Mouse (Mus musculus) heart, embryonic 12.5 days (tissue): Measurements from ENCODE around the gene Msh6. TPM values are rescaled to one million over a fixed set of nuclear protein-coding genes. Genes with fewer than 3 reads are reported as not detected.
"Not testable (repeated sequence)": the region's sequence is repeated elsewhere in the genome, so short reads cannot be mapped to it uniquely, and the experiment has no call there.

Experiments
- ATAC-seq: fragments of 200-750 bp; cut with Nextera tagmentation; 2 replicates; pipeline ENCODE4 v1.8.0; 2017; ENCODE audit warnings: moderate TSS enrichment, moderate library complexity; ENCODE audit not compliant: insufficient number of reproducible peaks, low FRiP score
- H3K27ac ChIP-seq: fragments of 300-500 bp; sonication (generic); 2 replicates; pipeline ENCODE4 v1.5.1; 2016; ENCODE audit warnings: mild to moderate bottlenecking, moderate library complexity; ENCODE audit not compliant: poor library complexity, severe bottlenecking
- H3K27me3 ChIP-seq: fragments of 300-500 bp; sonication (generic); replicated peaks from 2 replicates; pipeline ENCODE4 v1.6.1; 2016; ENCODE audit warnings: mild to moderate bottlenecking, moderate library complexity
- H3K36me3 ChIP-seq: fragments of 300-500 bp; sonication (generic); 2 replicates; pipeline ENCODE4 v1.6.1; 2016; ENCODE audit warnings: mild to moderate bottlenecking, moderate library complexity
- H3K4me1 ChIP-seq: fragments of 300-500 bp; sonication (generic); replicated peaks from 2 replicates; pipeline ENCODE4 v1.6.1; 2016; ENCODE audit warnings: mild to moderate bottlenecking
- H3K4me2 ChIP-seq: fragments of 300-500 bp; sonication (generic); 2 replicates; pipeline ENCODE4 v1.6.1; 2016; ENCODE audit warnings: mild to moderate bottlenecking, moderate library complexity
- H3K4me3 ChIP-seq: fragments of 300-500 bp; sonication (generic); 2 replicates; pipeline ENCODE4 v1.5.1; 2016; ENCODE audit warnings: mild to moderate bottlenecking
- H3K9ac ChIP-seq: fragments of 300-500 bp; sonication (generic); 2 replicates; pipeline ENCODE4 v1.6.1; 2016; ENCODE audit warnings: mild to moderate bottlenecking, moderate library complexity
- H3K9me3 ChIP-seq: fragments of 300-500 bp; sonication (generic); replicated peaks from 2 replicates; pipeline ENCODE4 v1.6.1; 2016; ENCODE audit warnings: mild to moderate bottlenecking, moderate library complexity
- WGBS: fragments of 180-500 bp; shearing (Covaris S2); methylation state at CpG from one replicate; pipeline ENCODE4 v1.1.7; 2016; 5-methylcytosine and 5-hydroxymethylcytosine counted together
- polyA plus RNA-seq: library from polyadenylated mRNA; unstranded; fragments of >200 nt; fragmentation: Nextera tagmentation; extraction: Ambion mirVana; gene quantifications from 2 replicates; pipeline ENCODE4 v1.2.1, GENCODE M21; 2016

Gene Msh6
- polyA plus RNA-seq, 1 experiment from 2014 or later, result 43.3 TPM

- H3K27me3 ChIP-seq, result no peaks in the 10 kb centered on the region
- H3K27ac ChIP-seq, result no peak overlapping the region
- 0 out of 2 replicates have a peak, but pooled peaks cover 11% of the 10 kb centered on the region for H3K9me3 ChIP-seq
- no peak overlapping the region for H3K4me3 ChIP-seq
- ATAC-seq, result no peak
- no peaks in the 10 kb centered on the region for H3K36me3 ChIP-seq
- H3K9ac ChIP-seq, result no peak overlapping the region
- WGBS, result 84% methylated on average over 14 of the region's 14 CpGs
- no peak overlapping the region for H3K4me2 ChIP-seq
- no peaks in the 10 kb centered on the region for H3K4me1 ChIP-seq
These were observed 11.5 kb upstream of the Msh6 start for GRCm38 (mm10) chr17:87963081-87964075.

DNA sequence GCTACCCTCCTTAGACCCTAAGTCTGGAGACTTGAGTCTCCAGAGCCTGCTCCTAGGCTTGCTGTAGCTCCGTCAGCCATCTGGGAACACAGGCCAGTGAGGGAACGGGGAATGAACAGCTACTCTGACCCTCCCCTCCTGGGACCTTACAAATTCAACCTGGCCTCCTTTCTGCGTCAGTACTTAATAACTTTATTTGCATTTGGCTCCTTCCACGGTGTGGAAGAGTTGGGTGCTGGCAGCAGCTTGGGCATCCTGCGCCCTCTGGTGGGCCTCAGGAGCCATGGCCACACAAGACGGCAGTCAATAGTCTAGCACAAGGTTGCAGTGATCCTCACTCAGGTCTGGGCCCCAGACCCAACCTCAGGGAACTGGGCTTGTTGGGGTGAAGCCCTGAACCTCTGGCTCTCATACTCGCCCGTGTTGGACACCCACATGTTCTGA is 6.4 kb upstream of the Msh6 start:
- WGBS, result 36% methylated on average over 7 of the region's 8 CpGs
- not testable (repeated sequence) for H3K9me3 ChIP-seq, H3K9ac ChIP-seq, H3K27me3 ChIP-seq, H3K4me1 ChIP-seq, H3K4me2 ChIP-seq, H3K36me3 ChIP-seq, H3K27ac ChIP-seq, H3K4me3 ChIP-seq
- 0 out of 2 replicates have a peak, but pooled peaks have one; percentile 67 for ATAC-seq

- H3K36me3 ChIP-seq, H3K9me3 ChIP-seq, ATAC-seq, H3K27ac ChIP-seq, H3K4me3 ChIP-seq, H3K9ac ChIP-seq, H3K4me2 ChIP-seq, H3K27me3 ChIP-seq: not testable (repeated sequence)
- peaks cover 15% of the 10 kb centered on the region for H3K4me1 ChIP-seq
- WGBS, result 71% methylated on average over 15 of the region's 15 CpGs
These were observed 2.9 kb upstream of the Msh6 start for GRCm38 (mm10) chr17:87971696-87972591.

GRCm38 (mm10) chr17:87972856-87973255 is 2.0 kb upstream of the Msh6 start:
- H3K36me3 ChIP-seq, result peaks cover 6% of the 10 kb centered on the region; the same call in 1 of the 2 replicates
- peaks cover 15% of the 10 kb centered on the region for H3K4me1 ChIP-seq
- H3K4me2 ChIP-seq, result no peak overlapping the region
- H3K4me3 ChIP-seq, result no peak overlapping the region
- WGBS, result 39% methylated on average over 5 of the region's 5 CpGs
- no peak for ATAC-seq
- H3K9me3 ChIP-seq, result no peaks in the 10 kb centered on the region
- no peaks in the 10 kb centered on the region for H3K27me3 ChIP-seq
- no peak overlapping the region for H3K9ac ChIP-seq
- no peak overlapping the region for H3K27ac ChIP-seq

GRCm38 (mm10) chr17:87973261-87974167 is 1.3 kb upstream of the Msh6 start:
- Histone ChIP-seq H3K27me3 (no peaks in the 10 kb centered on the region), H3K4me1 (peaks cover 15% of the 10 kb centered on the region), H3K9me3 (no peaks in the 10 kb centered on the region), H3K36me3 (peaks cover 11% of the 10 kb centered on the region; the same call in 1 of the 2 replicates), H3K9ac (no peak overlapping the region), H3K4me2 (peak overlapping the region; percentile 74; the same call in 1 of the 2 replicates), H3K4me3 (no peak overlapping the region), H3K27ac (no peak overlapping the region)
- no peak for ATAC-seq
- 64% methylated on average over 10 of the region's 10 CpGs for WGBS

DNA sequence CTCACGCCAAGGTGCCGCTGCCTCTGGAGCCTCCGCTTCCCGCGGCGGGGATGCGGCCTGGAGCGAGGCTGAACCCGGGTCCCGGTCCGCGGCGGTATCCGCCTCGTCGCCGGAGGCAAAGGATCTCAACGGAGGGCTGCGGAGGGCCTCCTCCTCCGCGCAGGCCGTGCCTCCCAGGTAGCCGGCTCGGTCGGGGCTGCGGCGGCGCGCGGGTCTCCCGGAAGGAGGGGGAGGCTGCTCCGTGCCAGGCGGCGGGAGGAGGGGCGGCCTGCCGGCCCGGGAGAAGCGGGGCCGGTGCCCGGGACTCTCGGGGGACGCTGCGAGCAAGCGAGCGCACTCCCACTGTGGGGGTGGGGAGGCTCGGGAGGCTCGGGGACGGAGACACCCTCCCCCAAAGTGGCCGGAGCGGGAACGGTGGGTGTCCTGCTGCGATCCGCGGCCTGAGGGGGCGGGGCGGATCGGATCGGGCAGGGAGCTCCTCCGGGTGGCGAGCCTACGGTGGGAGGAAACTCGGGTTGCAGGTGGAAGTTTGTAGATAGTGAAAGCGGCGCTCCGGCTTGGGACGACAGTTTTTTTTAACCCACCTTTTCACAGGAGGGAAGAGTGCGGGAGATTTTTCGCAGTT is 479 bp downstream of the Msh6 start:
- Histone ChIP-seq H3K27me3 (no peaks in the 10 kb centered on the region), H3K27ac (peak overlapping the region; percentile 78), H3K36me3 (peaks cover 17% of the 10 kb centered on the region; the same call in 1 of the 2 replicates), H3K4me1 (peaks cover 15% of the 10 kb centered on the region), H3K4me3 (peak overlapping the region; percentile 86), H3K9me3 (no peaks in the 10 kb centered on the region), H3K4me2 (peak overlapping the region; percentile 74), H3K9ac (peak overlapping the region; percentile 90)
- WGBS, result under 1% methylated on average over 59 of the region's 68 CpGs
- ATAC-seq, result peak; percentile 72

GRCm38 (mm10) chr17:87976154-87976806 is 1.4 kb downstream of the Msh6 start:
- WGBS, result 72% methylated on average over 9 of the region's 9 CpGs
- H3K4me1 ChIP-seq, result peaks cover 15% of the 10 kb centered on the region
- peaks cover 25% of the 10 kb centered on the region for H3K36me3 ChIP-seq
- peak overlapping the region; percentile 90 for H3K9ac ChIP-seq
- H3K9me3 ChIP-seq, result no peaks in the 10 kb centered on the region
- no peak for ATAC-seq
- H3K4me3 ChIP-seq, result peak overlapping the region; percentile 86
- no peak overlapping the region for H3K27ac ChIP-seq
- peak overlapping the region; percentile 74 for H3K4me2 ChIP-seq
- H3K27me3 ChIP-seq, result no peaks in the 10 kb centered on the region

GRCm38 (mm10) chr17:87976927-87977326 is 2.1 kb downstream of the Msh6 start:
- H3K4me2 ChIP-seq, H3K27ac ChIP-seq, H3K9me3 ChIP-seq, H3K4me3 ChIP-seq, H3K27me3 ChIP-seq, ATAC-seq, H3K9ac ChIP-seq: not testable (repeated sequence)
- WGBS, result 92% methylated on average over 4 of the region's 4 CpGs
- Histone ChIP-seq H3K36me3 (peaks cover 25% of the 10 kb centered on the region), H3K4me1 (peaks cover 15% of the 10 kb centered on the region)

GRCm38 (mm10) chr17:87979696-87980095 is 4.8 kb downstream of the Msh6 start:
- H3K36me3 ChIP-seq, result peaks cover 47% of the 10 kb centered on the region
- not testable (repeated sequence) for ATAC-seq, H3K4me2 ChIP-seq, H3K4me3 ChIP-seq, H3K9ac ChIP-seq, H3K4me1 ChIP-seq, H3K27ac ChIP-seq, H3K9me3 ChIP-seq, H3K27me3 ChIP-seq
- WGBS, result 88% methylated on average over 1 of the region's 1 CpGs
